Mouse (Mus musculus) G1E-ER4 (cell line): Measurements from ENCODE around the gene Rinl. TPM values are rescaled to one million over a fixed set of nuclear protein-coding genes. Genes with fewer than 3 reads are reported as not detected.

Source experiments
- GATA1 ChIP-seq: IDR thresholded peaks from one replicate; pipeline ENCODE4 v1.8.0; 2012; ENCODE audit warnings: low read length, inconsistent platforms
- polyA plus RNA-seq: library from polyadenylated mRNA; stranded (reverse); fragments of >175 nt; gene quantifications from 2 replicates; pipeline ENCODE4 v1.2.3, GENCODE M21; 2012

Rinl gene
- polyA plus RNA-seq, 1 experiment, result 0.52 TPM

GRCm38 (mm10) chr7:28796562-28796975 lies 7.8 kb downstream of the Rinl start:
- no peak for TF ChIP-seq GATA1

- no peak for TF ChIP-seq GATA1
Measured at GRCm38 (mm10) chr7:28799994-28800393, 11.2 kb downstream of the Rinl start.

GRCm38 (mm10) chr7:28801451-28801850 lies 12.7 kb downstream of the Rinl start:
- TF ChIP-seq GATA1, result no peak

- TF ChIP-seq GATA1, result no peak
Measured at GRCm38 (mm10) chr7:28801901-28802670, 13.3 kb downstream of the Rinl start.

- TF ChIP-seq GATA1, result no peak
Measured at GRCm38 (mm10) chr7:28802846-28803588, 14.2 kb downstream of the Rinl start.

GRCm38 (mm10) chr7:28803756-28804155 lies 15.0 kb downstream of the Rinl start:
- no peak for TF ChIP-seq GATA1

- no peak for TF ChIP-seq GATA1
Measured at GRCm38 (mm10) chr7:28806869-28807268, 18.1 kb downstream of the Rinl start.

GRCm38 (mm10) chr7:28807641-28808220 lies 19.0 kb downstream of the Rinl start:
- no peak for TF ChIP-seq GATA1

GRCm38 (mm10) chr7:28808221-28808941 lies 19.6 kb downstream of the Rinl start, which contains the start of gene Hnrnpl:
Hnrnpl (plus strand) TSS chr7:28808541.
- peak; percentile 73 for TF ChIP-seq GATA1

GRCm38 (mm10) chr7:28808957-28809393 lies 20.2 kb downstream of the Rinl start:
- no peak for TF ChIP-seq GATA1

GRCm38 (mm10) chr7:28809401-28810089 lies 20.8 kb downstream of the Rinl start:
- no peak for TF ChIP-seq GATA1

GRCm38 (mm10) chr7:28810107-28811066 lies 21.6 kb downstream of the Rinl start:
- no peak for TF ChIP-seq GATA1

GRCm38 (mm10) chr7:28811228-28811627 lies 22.5 kb downstream of the Rinl start:
- no peak for TF ChIP-seq GATA1

- no peak for TF ChIP-seq GATA1
Measured at GRCm38 (mm10) chr7:28811640-28812275, 23.0 kb downstream of the Rinl start.
